Mouse (Mus musculus): ENCODE measurements around the gene Stox2. TPM values are rescaled to one million over a fixed set of nuclear protein-coding genes. Genes with fewer than 3 reads are reported as not detected.

Gene Stox2
- polyA plus RNA-seq, 1 experiment from 2014 or later = 9.2 TPM

GRCm38 (mm10) chr8:47287201-47287621 is 159.0 kb downstream of the Stox2 start:
- peak overlapping the region; percentile 86 for H3K4me2 ChIP-seq (ENCODE audit: low read depth, low read length)
- peak overlapping the region; percentile 80 for H3K4me3 ChIP-seq (replicated peaks; ENCODE audit: low read length)
- H3K27ac ChIP-seq (ENCODE audit: low read length) = no peak overlapping the region; the same call in 1 of the 2 replicates
- ATAC-seq (ENCODE audit: insufficient read depth, low FRiP score) = no peak
- no peaks in the 10 kb centered on the region for H3K27me3 ChIP-seq (ENCODE audit: control insufficient read depth, insufficient read depth, low read length)
- peaks cover 24% of the 10 kb centered on the region for H3K4me1 ChIP-seq (ENCODE audit: control insufficient read depth, insufficient read depth, low read length)
- WGBS = 8% methylated on average over 16 of the region's 16 CpGs
- H3K36me3 ChIP-seq (ENCODE audit: control insufficient read depth, insufficient read depth, low read length) = no peaks in the 10 kb centered on the region
- peak overlapping the region; percentile 88 for H3K9ac ChIP-seq (ENCODE audit: low read length)
- no peaks in the 10 kb centered on the region for H3K9me3 ChIP-seq (replicated peaks; ENCODE audit: control insufficient read depth, low read length)

- no peaks in the 10 kb centered on the region for H3K27me3 ChIP-seq (ENCODE audit: control insufficient read depth, insufficient read depth, low read length)
- no peak overlapping the region; the same call in 1 of the 2 replicates for H3K9ac ChIP-seq (ENCODE audit: low read length)
- H3K4me3 ChIP-seq (replicated peaks; ENCODE audit: low read length) = peak overlapping the region; percentile 80
- no peak for ATAC-seq (ENCODE audit: insufficient read depth, low FRiP score)
- WGBS = 87% methylated on average over 12 of the region's 12 CpGs
- peak overlapping the region; percentile 86 for H3K4me2 ChIP-seq (ENCODE audit: low read depth, low read length)
- no peaks in the 10 kb centered on the region for H3K36me3 ChIP-seq (ENCODE audit: control insufficient read depth, insufficient read depth, low read length)
- peaks cover 24% of the 10 kb centered on the region for H3K4me1 ChIP-seq (ENCODE audit: control insufficient read depth, insufficient read depth, low read length)
- H3K27ac ChIP-seq (ENCODE audit: low read length) = no peak overlapping the region
- H3K9me3 ChIP-seq (replicated peaks; ENCODE audit: control insufficient read depth, low read length) = no peaks in the 10 kb centered on the region
These were observed 160.0 kb downstream of the Stox2 start for GRCm38 (mm10) chr8:47286081-47286700.

- no peaks in the 10 kb centered on the region for H3K9me3 ChIP-seq (replicated peaks; ENCODE audit: control insufficient read depth, low read length)
- H3K4me3 ChIP-seq (replicated peaks; ENCODE audit: low read length) = no peak overlapping the region
- no peaks in the 10 kb centered on the region for H3K36me3 ChIP-seq (ENCODE audit: control insufficient read depth, insufficient read depth, low read length)
- ATAC-seq (ENCODE audit: insufficient read depth, low FRiP score) = no peak
- H3K27me3 ChIP-seq (ENCODE audit: control insufficient read depth, insufficient read depth, low read length) = no peaks in the 10 kb centered on the region
- no peak overlapping the region for H3K27ac ChIP-seq (ENCODE audit: low read length)
- H3K4me1 ChIP-seq (ENCODE audit: control insufficient read depth, insufficient read depth, low read length) = peaks cover 24% of the 10 kb centered on the region
- no peak overlapping the region for H3K4me2 ChIP-seq (ENCODE audit: low read depth, low read length)
- 84% methylated on average over 6 of the region's 6 CpGs for WGBS
- H3K9ac ChIP-seq (ENCODE audit: low read length) = no peak overlapping the region
These were observed 160.7 kb downstream of the Stox2 start for GRCm38 (mm10) chr8:47285435-47285834.

GRCm38 (mm10) chr8:47284329-47285326 is 161.5 kb downstream of the Stox2 start:
- no peak overlapping the region for H3K27ac ChIP-seq (ENCODE audit: low read length)
- H3K27me3 ChIP-seq (ENCODE audit: control insufficient read depth, insufficient read depth, low read length) = no peaks in the 10 kb centered on the region
- WGBS = 82% methylated on average over 21 of the region's 21 CpGs
- no peak overlapping the region for H3K9ac ChIP-seq (ENCODE audit: low read length)
- peaks cover 20% of the 10 kb centered on the region for H3K4me1 ChIP-seq (ENCODE audit: control insufficient read depth, insufficient read depth, low read length)
- no peak for ATAC-seq (ENCODE audit: insufficient read depth, low FRiP score)
- no peak overlapping the region for H3K4me2 ChIP-seq (ENCODE audit: low read depth, low read length)
- H3K9me3 ChIP-seq (replicated peaks; ENCODE audit: control insufficient read depth, low read length) = no peaks in the 10 kb centered on the region
- no peaks in the 10 kb centered on the region for H3K36me3 ChIP-seq (ENCODE audit: control insufficient read depth, insufficient read depth, low read length)
- no peak overlapping the region for H3K4me3 ChIP-seq (replicated peaks; ENCODE audit: low read length)

- Histone ChIP-seq H3K9me3 (replicated peaks; ENCODE audit: control insufficient read depth, low read length) (no peaks in the 10 kb centered on the region), H3K27ac (ENCODE audit: low read length) (no peak overlapping the region), H3K4me2 (ENCODE audit: low read depth, low read length) (no peak overlapping the region), H3K9ac (ENCODE audit: low read length) (no peak overlapping the region), H3K4me3 (replicated peaks; ENCODE audit: low read length) (no peak overlapping the region), H3K27me3 (ENCODE audit: control insufficient read depth, insufficient read depth, low read length) (no peaks in the 10 kb centered on the region), H3K4me1 (ENCODE audit: control insufficient read depth, insufficient read depth, low read length) (peaks cover 9% of the 10 kb centered on the region), H3K36me3 (ENCODE audit: control insufficient read depth, insufficient read depth, low read length) (no peaks in the 10 kb centered on the region)
- ATAC-seq (ENCODE audit: insufficient read depth, low FRiP score) = no peak
- 58% methylated on average over 10 of the region's 10 CpGs for WGBS
These were observed 166.3 kb downstream of the Stox2 start for GRCm38 (mm10) chr8:47279898-47280297.

GRCm38 (mm10) chr8:47278211-47278610 is 168.0 kb downstream of the Stox2 start:
- Histone ChIP-seq H3K27ac (ENCODE audit: low read length) (no peak overlapping the region), H3K9me3 (replicated peaks; ENCODE audit: control insufficient read depth, low read length) (no peaks in the 10 kb centered on the region), H3K4me2 (ENCODE audit: low read depth, low read length) (no peak overlapping the region), H3K9ac (ENCODE audit: low read length) (no peak overlapping the region), H3K36me3 (ENCODE audit: control insufficient read depth, insufficient read depth, low read length) (no peaks in the 10 kb centered on the region), H3K27me3 (ENCODE audit: control insufficient read depth, insufficient read depth, low read length) (no peaks in the 10 kb centered on the region), H3K4me1 (ENCODE audit: control insufficient read depth, insufficient read depth, low read length) (peaks cover 5% of the 10 kb centered on the region), H3K4me3 (replicated peaks; ENCODE audit: low read length) (no peak overlapping the region)
- no peak for ATAC-seq (ENCODE audit: insufficient read depth, low FRiP score)
- WGBS = 74% methylated on average over 3 of the region's 3 CpGs

- Histone ChIP-seq H3K27ac (ENCODE audit: low read length) (0 out of 2 replicates have a peak overlapping the region, but pooled peaks have one; percentile 13), H3K9ac (ENCODE audit: low read length) (no peak overlapping the region), H3K27me3 (ENCODE audit: control insufficient read depth, insufficient read depth, low read length) (no peaks in the 10 kb centered on the region), H3K4me2 (ENCODE audit: low read depth, low read length) (no peak overlapping the region), H3K4me1 (ENCODE audit: control insufficient read depth, insufficient read depth, low read length) (peaks cover 12% of the 10 kb centered on the region), H3K9me3 (replicated peaks; ENCODE audit: control insufficient read depth, low read length) (no peaks in the 10 kb centered on the region), H3K36me3 (ENCODE audit: control insufficient read depth, insufficient read depth, low read length) (no peaks in the 10 kb centered on the region), H3K4me3 (replicated peaks; ENCODE audit: low read length) (no peak overlapping the region)
- WGBS = 85% methylated on average over 6 of the region's 6 CpGs
- no peak for ATAC-seq (ENCODE audit: insufficient read depth, low FRiP score)
These were observed 177.2 kb downstream of the Stox2 start for GRCm38 (mm10) chr8:47268931-47269330.

- no peak overlapping the region for H3K4me2 ChIP-seq (ENCODE audit: low read depth, low read length)
- ATAC-seq (ENCODE audit: insufficient read depth, low FRiP score) = peak; percentile 62; the same call in 1 of the 2 replicates
- 0 out of 2 replicates have a peak overlapping the region, but pooled peaks have one; percentile 13 for H3K27ac ChIP-seq (ENCODE audit: low read length)
- WGBS = 64% methylated on average over 21 of the region's 21 CpGs
- H3K36me3 ChIP-seq (ENCODE audit: control insufficient read depth, insufficient read depth, low read length) = no peaks in the 10 kb centered on the region
- no peaks in the 10 kb centered on the region for H3K27me3 ChIP-seq (ENCODE audit: control insufficient read depth, insufficient read depth, low read length)
- no peaks in the 10 kb centered on the region for H3K9me3 ChIP-seq (replicated peaks; ENCODE audit: control insufficient read depth, low read length)
- no peak overlapping the region for H3K4me3 ChIP-seq (replicated peaks; ENCODE audit: low read length)
- H3K4me1 ChIP-seq (ENCODE audit: control insufficient read depth, insufficient read depth, low read length) = peaks cover 12% of the 10 kb centered on the region
- no peak overlapping the region for H3K9ac ChIP-seq (ENCODE audit: low read length)
These were observed 177.9 kb downstream of the Stox2 start for GRCm38 (mm10) chr8:47268062-47268822.

All from stomach, embryonic 16.5 days (tissue).